Mouse (Mus musculus) monocyte, adult 2 months (primary cell): Measurements from ENCODE around the gene Gdpd3.
"Not testable (repeated sequence)": the region's sequence is repeated elsewhere in the genome, so short reads cannot be mapped to it uniquely, and the experiment has no call there.

Experiments used
- DNase-seq, 2 experiments: peaks; one replicate each; pipeline ENCODE4 v3.0.0; 2022; ENCODE audit warnings: low spot score in 2 of 2, low read depth in 1 of 2

The Gdpd3 gene

GRCm38 (mm10) chr7:126766201-126766600, at the start of gene Gdpd3:
Gene Gdpd3, plus strand, starts transcription at chr7:126766334.
- no peak for DNase-seq

GRCm38 (mm10) chr7:126717566-126717965, 48.6 kb upstream of the Gdpd3 start:
- DNase-seq = no peak

GRCm38 (mm10) chr7:126718787-126719337, 47.3 kb upstream of the Gdpd3 start:
- DNase-seq = no peak

- DNase-seq = no peak
Measured at GRCm38 (mm10) chr7:126721635-126722034, 44.5 kb upstream of the Gdpd3 start.

- no peak for DNase-seq
Measured at GRCm38 (mm10) chr7:126725077-126725476, 41.1 kb upstream of the Gdpd3 start.

- DNase-seq = no peak
Measured at GRCm38 (mm10) chr7:126725667-126726066, 40.5 kb upstream of the Gdpd3 start.

GRCm38 (mm10) chr7:126730256-126730789, 35.8 kb upstream of the Gdpd3 start:
- not testable (repeated sequence) for DNase-seq

GRCm38 (mm10) chr7:126736122-126736521, 30.0 kb upstream of the Gdpd3 start:
- DNase-seq = no peak

GRCm38 (mm10) chr7:126739551-126739950, 26.6 kb upstream of the Gdpd3 start:
- no peak for DNase-seq

- no peak for DNase-seq
Measured at GRCm38 (mm10) chr7:126740132-126740735, 25.9 kb upstream of the Gdpd3 start.

GRCm38 (mm10) chr7:126740977-126741376, 25.2 kb upstream of the Gdpd3 start:
- DNase-seq = no peak

- no peak for DNase-seq
Measured at GRCm38 (mm10) chr7:126741452-126741851, 24.7 kb upstream of the Gdpd3 start.

GRCm38 (mm10) chr7:126741964-126742482, 24.1 kb upstream of the Gdpd3 start:
- no peak for DNase-seq

GRCm38 (mm10) chr7:126746066-126746465, 20.1 kb upstream of the Gdpd3 start:
- peak; percentile 61 to 70 for DNase-seq

GRCm38 (mm10) chr7:126746798-126747197, 19.3 kb upstream of the Gdpd3 start:
- DNase-seq = peak in 1 of 2 experiments; percentile 57

- no peak for DNase-seq
Measured at GRCm38 (mm10) chr7:126748824-126749223, 17.3 kb upstream of the Gdpd3 start.

- DNase-seq = no peak
Measured at GRCm38 (mm10) chr7:126749582-126750343, 16.4 kb upstream of the Gdpd3 start.

- DNase-seq = peak in 1 of 2 experiments; percentile 41
Measured at GRCm38 (mm10) chr7:126754866-126755265, 11.3 kb upstream of the Gdpd3 start.

GRCm38 (mm10) chr7:126758539-126758938, 7.6 kb upstream of the Gdpd3 start:
- DNase-seq = no peak

- DNase-seq = peak; percentile 73 to 84
Measured at GRCm38 (mm10) chr7:126759050-126759671, 7.0 kb upstream of the Gdpd3 start, which contains the start of gene Mapk3. Gene Mapk3, plus strand, starts transcription at chr7:126759601.

- no peak for DNase-seq
Measured at GRCm38 (mm10) chr7:126759672-126760390, 6.3 kb upstream of the Gdpd3 start.
